Mouse (Mus musculus) forebrain, embryonic 14.5 days (tissue): Measurements from ENCODE around the gene Agl. TPM values are rescaled to one million over a fixed set of nuclear protein-coding genes. Genes with fewer than 3 reads are reported as not detected.
"Not testable (repeated sequence)": the region's sequence is repeated elsewhere in the genome, so short reads cannot be mapped to it uniquely, and the experiment has no call there.

Experiments
- ATAC-seq: fragments of 200-750 bp; cut with Nextera tagmentation; 2 replicates; pipeline ENCODE4 v1.8.0; 2017; ENCODE audit warnings: mild to moderate bottlenecking, moderate library complexity
- DNase-seq: peaks from one replicate; pipeline ENCODE4 v3.0.0-alpha.2; 2015; ENCODE audit warnings: low spot score
- H3K27ac ChIP-seq: fragments of 300-500 bp; sonication (generic); 2 replicates; pipeline ENCODE4 v1.5.1; 2014; ENCODE audit warnings: low read depth, mild to moderate bottlenecking, control low read depth, low read length, moderate library complexity
- H3K27me3 ChIP-seq: fragments of 300-500 bp; sonication (generic); replicated peaks from 2 replicates; pipeline ENCODE4 v1.6.1; 2014; ENCODE audit warnings: low read length, control low read depth, mixed read lengths; ENCODE audit not compliant: control insufficient read depth, insufficient read depth
- H3K36me3 ChIP-seq: fragments of 300-500 bp; sonication (generic); 2 replicates; pipeline ENCODE4 v1.6.1; 2014; ENCODE audit warnings: low read length, control low read depth; ENCODE audit not compliant: control insufficient read depth, insufficient read depth
- H3K4me1 ChIP-seq: fragments of 300-500 bp; sonication (generic); 2 replicates; pipeline ENCODE4 v1.6.1; 2014; ENCODE audit warnings: antibody characterized with exemption, low read length, control low read depth; ENCODE audit not compliant: control insufficient read depth, insufficient read depth
- H3K4me2 ChIP-seq: fragments of 300-500 bp; sonication (generic); 2 replicates; pipeline ENCODE4 v1.6.1; 2014; ENCODE audit warnings: mild to moderate bottlenecking, control low read depth, low read length
- H3K4me3 ChIP-seq: fragments of 300-500 bp; sonication (generic); 2 replicates; pipeline ENCODE4 v1.5.1; 2014; ENCODE audit warnings: low read depth, low read length, control low read depth
- H3K9ac ChIP-seq: fragments of 300-500 bp; sonication (generic); 2 replicates; pipeline ENCODE4 v1.6.1; 2014; ENCODE audit warnings: mild to moderate bottlenecking, low read length, control low read depth, moderate library complexity
- H3K9me3 ChIP-seq: fragments of 300-500 bp; sonication (generic); replicated peaks from 2 replicates; pipeline ENCODE4 v1.6.1; 2016; ENCODE audit warnings: low read length, control low read depth, mixed read lengths; ENCODE audit not compliant: control insufficient read depth
- WGBS: fragments of 180-500 bp; shearing (Covaris S2); extraction: QIAGEN DNeasy Blood & Tissue Kit; methylation state at CpG from one replicate; pipeline ENCODE4 v1.1.7; 2014; 5-methylcytosine and 5-hydroxymethylcytosine counted together
- polyA plus RNA-seq: library from polyadenylated mRNA; unstranded; fragments of >200 nt; fragmentation: Nextera tagmentation; extraction: Ambion mirVana; gene quantifications from 2 replicates; pipeline ENCODE4 v1.2.1, GENCODE M21; 2014

Gene Agl
- polyA plus RNA-seq, 1 experiment from 2014 or later = 10.7 TPM

DNA sequence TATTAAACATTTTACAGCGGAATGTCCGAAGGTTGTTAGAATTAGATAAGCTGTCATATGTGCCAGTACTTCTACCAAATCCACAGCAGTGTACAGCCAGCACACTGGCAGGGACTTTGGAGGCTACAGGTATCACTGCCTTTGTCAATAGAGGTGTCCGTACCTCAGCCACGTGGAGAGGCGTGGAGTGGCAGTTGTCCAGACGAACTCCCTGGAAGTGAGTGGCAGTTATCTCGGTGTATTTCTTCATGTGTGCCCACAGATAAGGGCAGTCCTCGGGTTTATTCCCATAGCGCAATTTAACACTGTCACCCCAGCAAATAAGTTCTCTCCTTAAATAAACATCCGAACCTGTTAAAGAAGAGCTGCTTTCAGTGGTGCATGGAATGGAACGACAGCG is 23.7 kb downstream of the Agl start:
- Histone ChIP-seq H3K4me3 (no peak overlapping the region), H3K4me2 (no peak overlapping the region), H3K4me1 (no peaks in the 10 kb centered on the region), H3K9me3 (no peaks in the 10 kb centered on the region), H3K9ac (no peak overlapping the region), H3K27me3 (no peaks in the 10 kb centered on the region), H3K36me3 (peaks cover 71% of the 10 kb centered on the region), H3K27ac (no peak overlapping the region)
- no peak for DNase-seq
- no peak for ATAC-seq
- WGBS = 94% methylated on average over 12 of the region's 12 CpGs

DNA sequence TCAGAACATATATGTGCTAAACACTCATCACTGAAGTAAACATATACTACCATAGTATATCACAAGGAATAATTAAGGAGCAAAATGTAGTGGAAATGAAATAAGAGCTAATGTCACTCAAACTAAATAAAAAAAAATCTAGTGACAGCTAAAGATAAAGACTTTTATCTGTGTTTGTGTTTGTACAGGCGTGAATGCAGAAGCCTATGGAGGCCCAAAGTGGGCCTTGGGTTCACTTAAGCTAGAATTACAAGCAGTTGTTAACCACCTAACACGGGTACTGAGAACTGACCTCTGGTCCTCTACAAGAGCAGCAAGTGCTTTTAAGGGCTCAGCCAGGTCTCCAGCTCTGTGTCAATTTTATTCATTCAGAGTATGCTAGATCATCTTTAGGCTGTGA is 31.0 kb downstream of the Agl start:
- Histone ChIP-seq H3K9me3 (no peaks in the 10 kb centered on the region), H3K27ac (no peak overlapping the region), H3K36me3 (peaks cover 79% of the 10 kb centered on the region), H3K4me1 (no peaks in the 10 kb centered on the region), H3K4me2 (no peak overlapping the region), H3K4me3 (no peak overlapping the region), H3K27me3 (no peaks in the 10 kb centered on the region), H3K9ac (no peak overlapping the region)
- DNase-seq = no peak
- WGBS = 89% methylated on average over 2 of the region's 2 CpGs
- ATAC-seq = no peak

DNA sequence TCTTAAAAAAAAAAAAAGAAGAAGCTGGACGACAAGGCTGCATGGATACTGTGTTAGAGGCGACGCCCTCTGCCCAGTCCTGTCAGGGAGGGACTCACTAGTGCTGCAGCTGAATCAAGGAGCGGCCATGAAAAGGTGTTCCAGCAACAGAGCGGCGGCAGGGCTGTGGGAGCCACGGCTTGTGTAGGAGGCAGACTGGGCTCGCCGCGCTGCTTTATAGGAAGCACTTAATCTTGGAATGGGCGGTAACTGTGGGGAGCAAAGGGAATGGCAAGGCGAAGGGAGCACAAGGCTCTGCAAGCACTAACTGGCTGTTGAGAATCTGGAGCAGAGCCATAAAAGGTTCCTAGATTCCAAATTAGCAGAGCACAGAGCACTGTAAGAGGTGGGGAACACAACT is 34.1 kb downstream of the Agl start:
- no peaks in the 10 kb centered on the region for H3K4me1 ChIP-seq
- no peak overlapping the region for H3K9ac ChIP-seq
- no peak overlapping the region for H3K4me2 ChIP-seq
- no peaks in the 10 kb centered on the region for H3K9me3 ChIP-seq
- no peak for ATAC-seq
- no peaks in the 10 kb centered on the region for H3K27me3 ChIP-seq
- DNase-seq = no peak
- WGBS = 91% methylated on average over 12 of the region's 12 CpGs
- H3K36me3 ChIP-seq = peaks cover 72% of the 10 kb centered on the region
- no peak overlapping the region for H3K4me3 ChIP-seq
- no peak overlapping the region for H3K27ac ChIP-seq

DNA sequence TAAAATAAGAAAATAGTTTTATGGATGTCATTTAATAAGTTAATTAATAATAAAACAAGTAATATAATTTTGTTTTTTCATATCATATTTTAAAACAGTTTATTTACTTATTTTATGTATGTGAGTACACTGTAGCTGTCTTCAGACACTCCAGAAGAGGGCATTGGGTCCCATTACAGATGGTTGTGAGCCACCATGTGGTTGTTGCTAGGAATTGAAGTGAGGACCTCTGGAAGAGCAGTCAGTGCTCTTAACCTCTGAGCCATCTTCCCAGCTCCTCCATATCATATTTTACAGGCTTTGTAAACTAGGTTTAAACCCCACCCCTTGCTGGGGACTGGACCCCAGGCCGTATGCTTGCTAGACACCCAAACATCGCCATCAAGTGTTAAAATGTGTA is 36.4 kb downstream of the Agl start:
- Histone ChIP-seq H3K9me3 (no peaks in the 10 kb centered on the region), H3K4me1 (no peaks in the 10 kb centered on the region), H3K36me3 (peaks cover 66% of the 10 kb centered on the region), H3K27me3 (no peaks in the 10 kb centered on the region), H3K27ac (no peak overlapping the region), H3K4me3 (no peak overlapping the region), H3K4me2 (no peak overlapping the region), H3K9ac (no peak overlapping the region)
- 94% methylated on average over 2 of the region's 2 CpGs for WGBS
- ATAC-seq (no peak), DNase-seq (peak; percentile 18)

- peaks cover 38% of the 10 kb centered on the region for H3K36me3 ChIP-seq
- H3K9ac ChIP-seq, H3K9me3 ChIP-seq, H3K4me1 ChIP-seq, H3K27ac ChIP-seq, H3K4me3 ChIP-seq, H3K4me2 ChIP-seq, ATAC-seq, H3K27me3 ChIP-seq, DNase-seq: not testable (repeated sequence)
- 92% methylated on average over 7 of the region's 7 CpGs for WGBS
These were observed 41.0 kb downstream of the Agl start for GRCm38 (mm10) chr3:116766963-116767362.

GRCm38 (mm10) chr3:116752818-116753217 is 55.1 kb downstream of the Agl start:
- Histone ChIP-seq H3K4me2 (no peak overlapping the region), H3K36me3 (peaks cover 39% of the 10 kb centered on the region), H3K9ac (no peak overlapping the region), H3K9me3 (no peaks in the 10 kb centered on the region), H3K4me3 (no peak overlapping the region), H3K27ac (no peak overlapping the region), H3K27me3 (no peaks in the 10 kb centered on the region), H3K4me1 (no peaks in the 10 kb centered on the region)
- 95% methylated on average over 8 of the region's 8 CpGs for WGBS
- no peak for DNase-seq
- no peak for ATAC-seq

GRCm38 (mm10) chr3:116751191-116751860 is 56.6 kb downstream of the Agl start:
- no peaks in the 10 kb centered on the region for H3K4me1 ChIP-seq
- no peaks in the 10 kb centered on the region for H3K27me3 ChIP-seq
- WGBS = 88% methylated on average over 4 of the region's 4 CpGs
- no peaks in the 10 kb centered on the region for H3K9me3 ChIP-seq
- DNase-seq = peak; percentile 68
- no peak overlapping the region for H3K27ac ChIP-seq
- H3K36me3 ChIP-seq = peaks cover 24% of the 10 kb centered on the region
- peak; percentile 63; the same call in 1 of the 2 replicates for ATAC-seq
- no peak overlapping the region for H3K4me3 ChIP-seq
- no peak overlapping the region for H3K4me2 ChIP-seq
- H3K9ac ChIP-seq = no peak overlapping the region

GRCm38 (mm10) chr3:116748391-116749170 is 59.4 kb downstream of the Agl start:
- no peak overlapping the region for H3K4me2 ChIP-seq
- H3K9me3 ChIP-seq = no peaks in the 10 kb centered on the region
- no peak overlapping the region for H3K4me3 ChIP-seq
- 52% methylated on average over 8 of the region's 8 CpGs for WGBS
- no peaks in the 10 kb centered on the region for H3K27me3 ChIP-seq
- H3K9ac ChIP-seq = no peak overlapping the region
- DNase-seq (peak; percentile 66), ATAC-seq (0 out of 2 replicates have a peak, but pooled peaks have one; percentile 49)
- no peak overlapping the region for H3K27ac ChIP-seq
- H3K36me3 ChIP-seq = peaks cover 18% of the 10 kb centered on the region
- H3K4me1 ChIP-seq = no peaks in the 10 kb centered on the region

DNA sequence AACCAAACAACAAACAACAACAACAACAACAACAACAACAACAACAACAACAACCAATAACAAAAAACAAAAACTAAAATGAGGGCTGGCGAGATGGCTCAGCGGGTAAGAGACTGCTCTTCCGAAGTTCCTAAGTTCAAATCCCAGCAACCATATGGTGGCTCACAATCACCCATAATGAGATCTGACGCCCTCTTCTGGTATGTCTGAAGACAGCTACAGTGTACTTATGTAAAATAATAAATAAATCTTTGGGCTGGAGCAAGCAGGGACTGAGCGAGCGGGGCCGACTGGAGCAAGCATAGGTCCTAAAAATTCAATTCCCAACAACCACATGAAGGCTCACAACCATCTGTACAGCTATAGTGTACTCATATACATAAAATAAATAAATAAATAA is 60.3 kb downstream of the Agl start:
- not testable (repeated sequence) for ATAC-seq, H3K4me1 ChIP-seq, H3K4me3 ChIP-seq, H3K9ac ChIP-seq, H3K9me3 ChIP-seq, H3K27me3 ChIP-seq, H3K4me2 ChIP-seq, DNase-seq, H3K27ac ChIP-seq
- WGBS = 89% methylated on average over 7 of the region's 7 CpGs
- H3K36me3 ChIP-seq = peaks cover 14% of the 10 kb centered on the region
